Mouse (Mus musculus) liver, postnatal 0 days (tissue): ENCODE measurements at regions not wholly inside any gene's neighbourhood (a gene's known extent, or its start where the extent isn't known, plus 50 kb on each side); places are given as distances from the start of the nearest gene placed in this dataset.

Experiments
- CTCF ChIP-seq: sonication (generic); IDR thresholded peaks from 2 replicates; pipeline ENCODE4 v1.5.1; 2016; ENCODE audit warnings: antibody characterized with exemption, low read depth
- EP300 ChIP-seq: IDR thresholded peaks from 2 replicates; pipeline ENCODE4 v1.6.1; 2016; ENCODE audit warnings: antibody characterized with exemption, low read depth, mild to moderate bottlenecking

GRCm38 (mm10) chr17:51979126-51979525 lies 146.0 kb upstream of the Satb1 start:
- TF ChIP-seq CTCF (no peak), EP300 (no peak)
